Mouse (Mus musculus): Measurements from ENCODE around the gene Gm11096. TPM values are rescaled to one million over a fixed set of nuclear protein-coding genes. Genes with fewer than 3 reads are reported as not detected.

The Gm11096 gene
- polyA plus RNA-seq, 2 experiments, result not detected

- no peak overlapping the region for H3K9ac ChIP-seq (replicated peaks)
- no peak overlapping the region for H3K27ac ChIP-seq
- no peak overlapping the region for H3K4me3 ChIP-seq (ENCODE audit: insufficient read depth in 1 of 2, low read depth in 2 of 2, low read length in 2 of 2)
- no peaks in the 10 kb centered on the region for H3K4me1 ChIP-seq (replicated peaks; ENCODE audit: control insufficient read depth in 2 of 2, insufficient read depth in 2 of 2, low read length in 1 of 2)
- no peak overlapping the region for H3K4me2 ChIP-seq (ENCODE audit: low read depth)
- no peaks in the 10 kb centered on the region for H3K36me3 ChIP-seq (replicated peaks; ENCODE audit: control insufficient read depth, insufficient read depth, low read depth)
- 60% methylated on average over 3 of the region's 3 CpGs for whole genome bisulfite sequencing (ENCODE audit: insufficient replicate concordance)
- no peak for ATAC-seq (ENCODE audit: insufficient read depth)
- TF ChIP-seq EP300 (IDR thresholded peaks at IDR 0.05; ENCODE audit: low read depth), result no peak
- no peak for TF ChIP-seq CTCF (IDR thresholded peaks at IDR 0.05; ENCODE audit: low read depth)
- H3K27me3 ChIP-seq (ENCODE audit: control insufficient read depth, insufficient read depth, low read length), result no peaks in the 10 kb centered on the region
- no peaks in the 10 kb centered on the region for H3K9me3 ChIP-seq (ENCODE audit: control insufficient read depth, low read length)
- DNase-seq (ENCODE audit: low read depth in 3 of 3, low spot score in 3 of 3), result no peak
These were observed 13.7 kb downstream of the Gm11096 start for GRCm38 (mm10) chr17:81455269-81455668.

- H3K27ac ChIP-seq, result no peak overlapping the region
- no peak for ATAC-seq (ENCODE audit: insufficient read depth)
These were observed 14.4 kb downstream of the Gm11096 start for GRCm38 (mm10) chr17:81455977-81456376.

GRCm38 (mm10) chr17:81459379-81459778 lies 17.8 kb downstream of the Gm11096 start:
- no peak overlapping the region for H3K4me3 ChIP-seq (ENCODE audit: insufficient read depth in 1 of 2, low read depth in 2 of 2, low read length in 2 of 2)
- no peaks in the 10 kb centered on the region for H3K9me3 ChIP-seq (ENCODE audit: control insufficient read depth, low read length)
- H3K4me2 ChIP-seq (ENCODE audit: low read depth), result no peak overlapping the region
- H3K36me3 ChIP-seq (replicated peaks; ENCODE audit: control insufficient read depth, insufficient read depth, low read depth), result no peaks in the 10 kb centered on the region
- DNase-seq (ENCODE audit: low read depth in 3 of 3, low spot score in 3 of 3), result no peak
- H3K27me3 ChIP-seq (ENCODE audit: control insufficient read depth, insufficient read depth, low read length), result no peaks in the 10 kb centered on the region
- no peak overlapping the region for H3K9ac ChIP-seq (replicated peaks)
- no peak for TF ChIP-seq CTCF (IDR thresholded peaks at IDR 0.05; ENCODE audit: low read depth)
- TF ChIP-seq EP300 (IDR thresholded peaks at IDR 0.05; ENCODE audit: low read depth), result no peak
- H3K4me1 ChIP-seq (replicated peaks; ENCODE audit: control insufficient read depth in 2 of 2, insufficient read depth in 2 of 2, low read length in 1 of 2), result no peaks in the 10 kb centered on the region
- H3K27ac ChIP-seq, result no peak overlapping the region
- 39% methylated on average over 3 of the region's 3 CpGs for WGBS (ENCODE audit: insufficient replicate concordance)
- no peak for ATAC-seq (ENCODE audit: insufficient read depth)

More at GRCm38 (mm10) chr17:81455977-81456376, 14.4 kb downstream of the Gm11096 start:
- WGBS (ENCODE audit: insufficient replicate concordance), result 53% methylated on average over 7 of the region's 7 CpGs
- H3K4me1 ChIP-seq (replicated peaks; ENCODE audit: control insufficient read depth in 2 of 2, insufficient read depth in 2 of 2, low read length in 1 of 2), result no peaks in the 10 kb centered on the region
- no peaks in the 10 kb centered on the region for H3K27me3 ChIP-seq (ENCODE audit: control insufficient read depth, insufficient read depth, low read length)
- no peaks in the 10 kb centered on the region for H3K36me3 ChIP-seq (replicated peaks; ENCODE audit: control insufficient read depth, insufficient read depth, low read depth)
- TF ChIP-seq EP300 (IDR thresholded peaks at IDR 0.05; ENCODE audit: low read depth) (no peak), CTCF (IDR thresholded peaks at IDR 0.05; ENCODE audit: low read depth) (no peak)
- no peaks in the 10 kb centered on the region for H3K9me3 ChIP-seq (ENCODE audit: control insufficient read depth, low read length)
- H3K9ac ChIP-seq (replicated peaks), result no peak overlapping the region
- H3K4me3 ChIP-seq (ENCODE audit: insufficient read depth in 1 of 2, low read depth in 2 of 2, low read length in 2 of 2), result no peak overlapping the region
- no peak overlapping the region for H3K4me2 ChIP-seq (ENCODE audit: low read depth)
- no peak for DNase-seq (ENCODE audit: low read depth in 3 of 3, low spot score in 3 of 3)

- H3K4me1 ChIP-seq (replicated peaks; ENCODE audit: control insufficient read depth in 2 of 2, insufficient read depth in 2 of 2, low read length in 1 of 2), result no peaks in the 10 kb centered on the region
- ATAC-seq (ENCODE audit: insufficient read depth) (no peak), DNase-seq (ENCODE audit: low read depth in 3 of 3, low spot score in 3 of 3) (no peak)
- no peaks in the 10 kb centered on the region for H3K36me3 ChIP-seq (replicated peaks; ENCODE audit: control insufficient read depth, insufficient read depth, low read depth)
- H3K9ac ChIP-seq (replicated peaks), result no peak overlapping the region
- no peak overlapping the region for H3K4me2 ChIP-seq (ENCODE audit: low read depth)
- no peaks in the 10 kb centered on the region for H3K27me3 ChIP-seq (ENCODE audit: control insufficient read depth, insufficient read depth, low read length)
- WGBS (ENCODE audit: insufficient replicate concordance), result 59% methylated on average over 5 of the region's 5 CpGs
- H3K27ac ChIP-seq, result no peak overlapping the region
- H3K9me3 ChIP-seq (ENCODE audit: control insufficient read depth, low read length), result no peaks in the 10 kb centered on the region
- TF ChIP-seq EP300 (IDR thresholded peaks at IDR 0.05; ENCODE audit: low read depth), result no peak
- no peak for TF ChIP-seq CTCF (IDR thresholded peaks at IDR 0.05; ENCODE audit: low read depth)
- H3K4me3 ChIP-seq (ENCODE audit: insufficient read depth in 1 of 2, low read depth in 2 of 2, low read length in 2 of 2), result no peak overlapping the region
These were observed 27.4 kb downstream of the Gm11096 start for GRCm38 (mm10) chr17:81468941-81469340.

- WGBS (ENCODE audit: insufficient replicate concordance), result 65% methylated on average over 3 of the region's 3 CpGs
- TF ChIP-seq CTCF (IDR thresholded peaks at IDR 0.05; ENCODE audit: low read depth) (no peak), EP300 (IDR thresholded peaks at IDR 0.05; ENCODE audit: low read depth) (no peak)
- no peaks in the 10 kb centered on the region for H3K4me1 ChIP-seq (replicated peaks; ENCODE audit: control insufficient read depth in 2 of 2, insufficient read depth in 2 of 2, low read length in 1 of 2)
- H3K4me2 ChIP-seq (ENCODE audit: low read depth), result no peak overlapping the region
- H3K27me3 ChIP-seq (ENCODE audit: control insufficient read depth, insufficient read depth, low read length), result no peaks in the 10 kb centered on the region
- ATAC-seq (ENCODE audit: insufficient read depth) (no peak), DNase-seq (ENCODE audit: low read depth in 3 of 3, low spot score in 3 of 3) (no peak)
- H3K27ac ChIP-seq, result no peak overlapping the region
- H3K4me3 ChIP-seq (ENCODE audit: insufficient read depth in 1 of 2, low read depth in 2 of 2, low read length in 2 of 2), result no peak overlapping the region
- H3K36me3 ChIP-seq (replicated peaks; ENCODE audit: control insufficient read depth, insufficient read depth, low read depth), result no peaks in the 10 kb centered on the region
- no peak overlapping the region for H3K9ac ChIP-seq (replicated peaks)
- H3K9me3 ChIP-seq (ENCODE audit: control insufficient read depth, low read length), result no peaks in the 10 kb centered on the region
These were observed 31.8 kb downstream of the Gm11096 start for GRCm38 (mm10) chr17:81473363-81473762.

Measured in liver, embryonic 14.5 days (tissue).